Mouse (Mus musculus): ENCODE measurements around the gene Serpina3a.

GRCm38 (mm10) chr12:104071708-104072107 lies 40.8 kb upstream of the Serpina3a start:
- TF ChIP-seq CTCF (IDR thresholded peaks at IDR 0.05) (no peak), POLR2A (IDR thresholded peaks at IDR 0.05; ENCODE audit: insufficient read depth, low read depth, low read length) (no peak)

Data from heart, adult 2 months (tissue).